Mouse (Mus musculus): Measurements from ENCODE around the gene Ankrd13d.

- TF ChIP-seq CTCF (IDR thresholded peaks at IDR 0.05; ENCODE audit: control insufficient read depth, insufficient read depth, insufficient read length) (no peak), USF1 (IDR thresholded peaks at IDR 0.05; ENCODE audit: low read depth) (no peak), MYOG (IDR thresholded peaks at IDR 0.05; ENCODE audit: control insufficient read depth, extremely low read depth, insufficient read length) (no peak), FOSL1 (IDR thresholded peaks at IDR 0.05; ENCODE audit: insufficient read depth, low read length, poor library complexity, severe bottlenecking) (no peak), MYOD1 (IDR thresholded peaks at IDR 0.05; ENCODE audit: control insufficient read depth, insufficient read length, low read depth) (no peak), MAX (IDR thresholded peaks at IDR 0.05) (no peak), CEBPB (IDR thresholded peaks at IDR 0.05; ENCODE audit: low read depth) (no peak)
Observed at GRCm38 (mm10) chr19:4227446-4227845, 55.5 kb downstream of the Ankrd13d start.

Measured in C2C12 (cell line).